Mouse (Mus musculus) kidney, postnatal 36 days (tissue): ENCODE results near the gene Mgmt.

Experiments used
- DNase-seq, 2 experiments: peaks; one replicate each; pipeline ENCODE4 v3.0.0; 2021 to 2022; ENCODE audit warnings: mixed read lengths in 2 of 2

The Mgmt gene

DNA sequence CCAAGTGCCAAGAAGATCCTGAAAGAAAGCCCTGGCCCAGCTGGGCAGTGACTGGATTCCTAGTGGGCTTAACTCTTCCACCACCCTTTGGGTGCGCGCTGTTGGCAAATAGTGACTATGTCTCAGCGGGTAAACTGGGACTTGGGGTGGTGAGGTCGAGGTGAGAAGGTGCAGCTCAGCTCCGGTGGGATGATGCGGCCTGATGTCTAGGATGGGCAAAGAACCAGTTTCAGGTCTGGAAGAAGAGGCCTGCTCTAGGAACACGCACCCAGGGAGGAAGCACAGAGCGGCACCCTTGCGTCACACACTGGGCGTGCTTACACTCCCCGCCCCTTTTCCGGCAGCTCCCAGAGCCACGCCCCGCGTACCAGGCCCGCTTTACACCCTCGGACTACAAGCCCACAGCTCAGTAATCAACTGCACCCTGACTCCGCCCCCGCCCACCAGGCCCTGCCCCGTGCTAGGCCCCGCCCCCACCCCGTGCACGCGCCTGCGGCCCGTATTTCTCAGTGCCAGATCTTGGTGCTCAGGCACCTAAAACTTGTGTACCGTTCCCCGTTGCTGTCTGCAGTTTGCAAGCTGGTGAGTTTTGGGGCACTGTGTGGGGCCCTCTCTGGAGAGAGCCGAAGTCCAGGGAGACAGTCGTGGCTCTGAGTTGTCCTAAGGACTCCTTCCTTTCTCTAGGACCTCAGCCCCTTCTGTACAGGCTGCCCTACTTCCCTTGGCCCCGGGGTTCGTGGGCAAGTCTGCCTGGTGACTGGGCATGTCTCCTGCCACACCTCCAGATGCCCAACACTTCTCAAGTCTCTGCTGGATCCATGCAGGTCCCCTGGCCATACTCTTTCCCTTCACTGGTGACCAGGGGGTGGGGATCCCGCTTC lies at the start of gene Mgmt:
Gene Mgmt, plus strand, starts transcription at position 509 of the 881 bp plus-strand sequence.
- DNase-seq = peak; percentile 96 to 97

DNA sequence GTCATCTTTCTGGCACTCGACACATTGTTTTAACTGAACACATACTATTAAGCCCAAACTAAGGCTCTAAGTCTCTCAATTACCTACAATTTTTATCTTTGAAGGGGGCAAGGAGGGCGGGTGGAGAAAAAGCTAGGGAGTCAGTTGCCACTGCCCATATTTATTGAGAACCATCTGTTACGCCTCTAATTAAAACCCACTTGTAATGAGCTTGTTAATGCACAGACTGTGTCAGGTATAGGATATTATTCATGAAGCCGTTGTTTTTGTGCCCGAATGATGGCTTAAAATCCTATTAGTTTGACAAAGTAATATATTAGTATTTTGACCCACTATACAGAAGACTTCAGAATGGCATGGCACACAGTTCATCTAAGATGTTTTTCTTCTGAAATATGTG lies 49.6 kb upstream of the Mgmt start:
- no peak for DNase-seq

DNA sequence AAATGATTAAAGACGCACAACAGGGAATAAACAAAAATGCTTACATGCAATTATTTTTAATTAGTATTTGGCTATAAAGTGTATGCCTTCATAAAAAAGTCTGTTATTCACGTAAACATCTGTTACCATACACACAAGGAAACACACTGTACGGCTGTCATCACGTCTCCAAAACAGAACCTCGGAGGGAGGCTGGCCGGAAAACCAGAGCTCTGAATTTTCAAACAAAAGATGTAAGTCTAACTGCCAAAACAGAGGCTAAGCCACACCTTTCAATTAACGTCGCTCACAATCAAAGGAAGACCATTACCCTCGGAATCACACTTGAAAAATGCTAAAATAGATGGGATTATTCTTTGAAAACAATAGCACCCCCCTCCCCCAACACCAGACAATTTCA lies 49.1 kb upstream of the Mgmt start:
- DNase-seq = no peak

DNA sequence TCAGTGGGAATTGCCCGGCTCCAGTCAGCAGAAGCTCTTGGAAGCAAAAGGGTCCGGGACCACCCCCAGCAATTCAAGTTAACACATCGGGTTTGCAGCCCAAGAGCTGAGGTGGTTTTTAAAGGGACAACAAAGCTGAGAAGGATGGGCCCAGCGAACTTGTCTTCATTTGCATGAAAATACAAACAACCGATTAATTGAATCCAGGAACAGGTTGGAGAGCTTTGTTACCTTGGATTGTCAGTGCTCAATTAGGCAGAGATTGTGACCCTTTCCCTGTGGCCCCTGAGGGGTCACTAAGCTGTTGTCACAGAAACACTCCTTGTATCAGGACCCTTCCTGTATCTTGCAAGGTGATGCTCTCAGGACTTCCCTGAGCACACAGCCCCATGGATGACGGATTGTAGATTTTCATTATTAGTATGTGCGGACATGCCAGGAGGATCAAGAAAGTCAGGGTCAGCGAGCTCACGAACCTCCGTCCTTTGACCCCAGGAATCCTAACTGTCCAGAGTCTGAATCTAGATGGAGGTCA lies 48.3 kb upstream of the Mgmt start:
- DNase-seq = no peak

DNA sequence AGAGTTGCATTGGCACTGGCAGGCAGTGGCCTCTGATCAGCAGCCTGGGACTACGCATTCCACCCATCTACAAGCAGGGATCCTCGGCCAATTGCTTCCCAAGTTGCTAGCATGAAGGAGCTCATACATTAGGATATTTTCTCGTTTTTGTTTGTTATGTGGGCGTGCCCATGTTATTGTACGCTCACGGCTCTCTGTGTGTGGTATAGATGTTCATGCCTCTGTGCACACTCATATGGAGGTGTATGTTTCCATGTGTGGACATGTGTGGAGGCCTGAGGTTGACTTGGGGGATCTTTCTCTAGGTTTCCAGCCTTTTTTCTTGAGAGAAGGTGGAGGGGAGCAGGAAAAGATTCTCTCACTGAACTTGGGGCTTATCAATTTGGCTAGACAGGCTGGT lies 46.8 kb upstream of the Mgmt start:
- no peak for DNase-seq

DNA sequence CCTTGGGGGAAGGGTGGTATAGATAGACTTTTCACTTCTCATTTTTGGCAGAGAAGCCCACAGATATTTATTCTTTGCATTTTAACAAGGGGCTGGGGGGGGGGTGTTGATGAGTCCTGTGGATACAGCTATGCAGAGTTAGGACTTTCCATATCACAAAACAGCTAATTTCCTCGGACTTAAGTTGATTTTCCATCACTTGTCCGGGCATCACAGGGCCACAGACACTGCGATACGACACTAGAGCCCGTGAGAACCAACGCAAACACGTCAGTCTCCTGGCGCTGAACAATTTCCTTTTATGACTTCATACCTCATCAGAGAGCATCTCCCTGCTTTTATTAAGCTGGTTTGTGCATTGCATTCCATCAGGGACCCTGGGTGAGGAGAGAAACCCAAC lies 45.7 kb upstream of the Mgmt start:
- no peak for DNase-seq

DNA sequence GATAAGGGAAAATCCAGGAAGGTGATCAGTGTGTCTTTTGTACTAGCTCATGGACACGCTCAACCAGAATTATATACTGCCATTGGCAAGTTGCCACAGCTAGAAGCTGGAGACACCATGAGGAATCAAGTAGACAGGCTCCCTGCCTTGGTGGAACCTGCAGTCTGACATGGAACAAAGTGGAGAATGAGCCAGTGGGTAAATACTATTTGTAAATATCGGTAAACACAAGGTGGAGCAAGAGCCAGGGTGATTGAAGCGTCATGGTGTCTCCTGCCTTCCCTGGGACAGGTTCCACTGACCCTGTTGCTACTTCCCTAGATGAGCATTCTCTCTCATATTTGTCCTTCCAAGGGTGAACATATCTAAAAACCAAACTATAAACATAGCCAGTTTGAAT lies 44.6 kb upstream of the Mgmt start:
- no peak for DNase-seq

DNA sequence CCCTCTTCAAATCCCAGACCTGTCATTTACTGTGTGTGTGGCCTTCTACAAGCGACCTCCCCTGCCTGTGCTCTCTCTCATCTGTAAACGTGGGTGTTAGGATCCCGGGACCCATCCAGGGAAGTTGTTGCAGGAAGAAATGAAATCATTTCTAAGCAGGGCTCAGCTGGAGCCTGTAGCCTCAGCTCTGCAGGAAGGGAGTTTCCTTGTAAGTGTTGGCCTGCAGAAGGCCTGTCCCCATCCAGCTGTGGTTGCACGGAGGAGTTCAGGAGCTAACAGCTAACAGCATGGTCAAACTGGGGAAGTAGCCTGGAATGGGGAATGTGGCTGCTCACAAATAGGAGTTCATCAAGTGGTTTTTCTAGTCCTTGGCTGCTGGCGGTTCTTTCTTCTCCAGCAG lies 44.1 kb upstream of the Mgmt start:
- DNase-seq = peak; percentile 5

DNA sequence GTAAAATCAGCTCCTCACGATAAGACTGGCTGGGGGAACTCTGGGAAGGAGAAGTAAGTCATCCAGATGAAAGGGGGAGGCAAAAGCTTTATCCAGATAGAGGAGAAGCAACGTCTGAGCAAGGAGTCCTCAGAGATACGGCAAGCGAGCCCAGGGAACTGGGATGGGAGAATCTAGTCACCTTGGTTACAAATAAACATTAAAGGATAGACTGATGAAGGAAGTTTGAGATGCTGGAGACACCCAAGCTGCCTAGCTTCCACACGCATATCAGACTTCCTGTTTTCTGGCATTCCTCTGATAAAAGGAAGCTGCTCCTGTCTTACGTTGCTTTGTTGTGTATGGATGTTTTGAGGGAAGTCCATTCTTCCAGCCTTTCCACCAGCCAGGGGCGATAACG lies 42.5 kb upstream of the Mgmt start:
- no peak for DNase-seq

DNA sequence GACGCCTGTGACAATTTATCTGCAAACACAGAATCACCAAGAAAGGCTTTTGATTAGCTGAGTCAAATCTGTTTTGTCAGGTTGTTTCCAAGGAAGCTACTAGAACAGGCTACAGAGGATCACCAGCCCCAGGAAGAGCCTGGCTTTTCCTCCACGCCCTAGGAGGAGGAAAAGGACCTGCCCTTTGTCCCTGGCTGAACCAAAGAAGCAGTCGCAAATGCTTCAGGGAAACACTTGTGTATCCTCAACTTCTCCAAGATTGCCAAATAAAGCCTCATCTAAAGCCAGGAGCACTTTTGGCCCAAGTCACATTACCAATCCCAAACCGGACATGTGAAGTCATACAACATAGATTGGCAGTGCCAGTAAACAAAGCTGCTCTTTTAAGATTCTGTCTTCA lies 41.7 kb upstream of the Mgmt start:
- peak; percentile 10 to 16 for DNase-seq

DNA sequence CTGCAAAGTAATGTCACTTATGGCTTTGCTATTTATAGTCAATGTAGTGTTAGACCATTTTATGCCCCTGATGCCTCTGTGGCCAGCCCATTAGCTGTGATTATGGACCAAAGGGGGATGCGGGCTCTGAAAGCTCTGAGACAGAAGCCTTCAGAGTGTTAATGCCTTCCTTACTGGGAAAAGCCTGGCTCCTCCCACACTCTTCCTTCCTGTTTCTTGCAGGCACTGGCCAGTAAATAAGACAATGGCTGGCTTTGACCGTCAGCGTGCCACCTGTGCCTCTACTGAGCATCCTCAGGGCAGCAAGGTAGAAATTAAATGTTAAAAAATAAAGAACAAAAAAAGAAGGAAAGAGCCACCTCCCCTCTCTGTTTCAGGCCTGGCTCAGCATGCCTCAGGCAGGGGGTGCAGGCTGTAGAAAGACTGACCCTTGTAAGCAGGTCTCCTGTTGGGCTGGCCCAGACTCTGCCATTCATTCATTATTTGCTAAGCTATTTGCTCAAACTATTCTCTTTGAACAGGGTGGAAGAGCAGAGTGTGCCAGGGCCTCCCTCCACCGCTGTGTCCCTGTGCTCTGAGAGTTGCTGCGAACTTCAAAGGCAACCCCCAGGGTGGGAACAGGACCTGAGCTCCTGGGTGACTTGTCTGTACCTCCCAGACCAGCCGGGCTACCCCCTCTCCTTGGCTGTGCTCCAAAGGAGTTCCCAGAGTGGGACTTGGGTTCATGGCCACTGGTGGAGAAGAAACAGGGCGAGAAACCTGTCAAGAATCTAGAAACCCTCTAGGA lies 29.5 kb upstream of the Mgmt start:
- DNase-seq = peak in 1 of 2 experiments; percentile 13

DNA sequence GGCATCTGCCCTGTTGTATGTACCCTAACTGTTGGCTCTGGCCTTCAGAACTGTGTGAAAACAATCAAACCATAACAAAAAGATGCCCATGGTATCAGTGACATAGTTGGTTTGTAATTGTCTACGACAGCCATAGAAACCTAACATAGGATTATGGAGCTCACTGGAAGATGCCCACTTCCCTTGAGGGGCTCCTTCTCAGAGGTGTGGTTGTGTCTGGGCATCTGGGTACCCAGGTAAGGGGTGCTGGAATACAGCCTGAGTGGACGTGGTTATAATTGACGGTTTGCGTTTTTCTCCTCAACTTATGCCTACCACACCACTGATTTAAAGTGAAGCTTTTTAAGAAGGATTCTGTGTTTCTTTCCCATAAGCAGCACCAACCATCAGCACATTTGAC lies 28.5 kb upstream of the Mgmt start:
- no peak for DNase-seq

DNA sequence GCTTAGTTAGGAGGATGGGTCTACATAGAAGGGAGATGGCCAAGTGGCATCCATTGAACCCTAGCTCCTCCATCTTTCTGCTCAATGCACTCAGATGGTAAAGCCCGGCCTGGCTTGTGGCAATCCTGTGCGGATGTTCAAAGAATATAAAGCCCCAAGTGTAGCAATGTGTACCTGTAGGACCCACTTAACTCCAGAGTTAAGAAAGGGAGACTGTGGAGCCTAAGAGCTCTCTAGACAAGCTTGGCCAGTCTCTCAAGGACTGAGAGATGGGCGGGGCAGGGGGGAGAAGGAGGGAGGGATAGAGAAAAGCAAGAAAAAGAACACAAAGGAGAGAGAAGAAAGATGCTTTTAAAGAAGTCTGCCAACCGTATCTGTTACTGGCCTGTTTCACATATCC lies 27.9 kb upstream of the Mgmt start:
- no peak for DNase-seq

DNA sequence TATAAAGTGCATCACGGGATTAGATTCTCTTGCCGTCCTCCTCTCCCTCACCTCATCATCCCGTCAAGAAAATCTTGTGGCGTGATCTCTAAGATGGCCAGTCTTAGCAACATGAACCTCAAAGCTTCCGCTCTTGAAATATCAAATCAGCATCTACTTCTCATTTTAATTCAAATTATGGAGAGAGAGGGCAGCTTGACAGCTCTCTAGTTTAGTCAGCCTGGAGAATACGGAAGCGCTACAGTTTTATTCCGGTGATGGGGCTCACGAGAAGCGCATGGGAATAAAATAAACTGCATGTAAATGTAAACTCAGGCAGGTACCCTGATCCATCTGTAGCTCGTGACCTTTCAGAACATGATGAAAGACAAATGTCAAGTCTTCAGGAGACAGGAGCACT lies 22.9 kb upstream of the Mgmt start:
- no peak for DNase-seq

DNA sequence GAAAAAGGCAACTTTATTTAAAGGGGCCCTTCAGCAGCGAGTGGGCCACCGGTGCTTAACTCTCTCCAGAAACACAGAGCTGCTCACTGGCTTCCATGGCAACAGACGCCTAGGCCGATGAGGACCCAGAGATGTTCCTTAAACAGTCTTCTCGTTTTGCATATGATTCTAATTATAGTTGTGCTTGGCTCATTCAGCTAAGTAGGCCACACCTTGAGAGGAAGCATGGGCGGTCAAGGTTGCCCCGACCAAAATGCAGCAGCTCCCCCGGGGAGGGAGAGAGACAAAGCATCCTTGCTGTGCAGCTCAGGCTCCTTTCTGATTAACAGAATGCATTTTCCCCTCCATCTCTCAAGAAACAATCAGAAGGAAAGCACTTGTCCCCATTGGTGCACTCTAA lies 22.4 kb upstream of the Mgmt start:
- DNase-seq = no peak

DNA sequence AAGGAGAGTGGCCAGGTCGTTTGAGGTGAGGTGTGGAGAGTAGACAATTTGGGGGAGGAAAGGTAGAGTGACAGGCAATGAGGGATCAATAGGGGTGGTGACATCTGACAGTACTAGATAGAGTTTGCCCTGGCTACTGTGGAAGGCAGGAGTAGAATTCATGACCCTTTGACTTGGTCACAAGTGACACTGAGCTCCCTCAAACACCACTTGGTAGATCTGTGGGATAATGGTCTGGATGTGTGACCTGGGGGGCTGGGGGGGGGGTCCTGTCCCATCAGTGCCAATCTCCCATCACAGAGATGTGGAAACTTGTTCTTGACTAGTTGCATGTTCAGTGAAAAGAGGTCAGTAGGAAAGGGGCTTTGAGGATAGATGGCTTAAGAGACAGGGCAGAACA lies 20.0 kb upstream of the Mgmt start:
- DNase-seq = no peak

DNA sequence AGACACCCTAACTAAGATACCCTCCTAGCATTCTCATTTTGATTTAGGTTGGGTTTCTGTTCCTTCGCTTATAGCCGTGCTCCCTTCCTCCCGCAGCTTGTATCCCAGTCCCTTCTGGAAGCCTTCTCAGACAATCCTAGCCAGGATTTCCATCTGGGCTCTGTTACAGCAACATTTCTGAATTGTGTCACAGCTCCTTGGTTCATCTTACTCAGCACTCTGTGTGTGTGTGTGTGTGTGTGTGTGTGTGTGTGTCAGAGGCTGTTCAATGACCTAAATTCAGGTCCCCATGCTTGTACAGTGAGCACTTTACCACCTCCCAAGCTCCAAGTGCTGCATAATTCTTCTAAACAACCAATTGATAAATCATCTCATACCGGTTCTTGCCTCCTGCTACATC lies 14.0 kb upstream of the Mgmt start:
- no peak for DNase-seq

DNA sequence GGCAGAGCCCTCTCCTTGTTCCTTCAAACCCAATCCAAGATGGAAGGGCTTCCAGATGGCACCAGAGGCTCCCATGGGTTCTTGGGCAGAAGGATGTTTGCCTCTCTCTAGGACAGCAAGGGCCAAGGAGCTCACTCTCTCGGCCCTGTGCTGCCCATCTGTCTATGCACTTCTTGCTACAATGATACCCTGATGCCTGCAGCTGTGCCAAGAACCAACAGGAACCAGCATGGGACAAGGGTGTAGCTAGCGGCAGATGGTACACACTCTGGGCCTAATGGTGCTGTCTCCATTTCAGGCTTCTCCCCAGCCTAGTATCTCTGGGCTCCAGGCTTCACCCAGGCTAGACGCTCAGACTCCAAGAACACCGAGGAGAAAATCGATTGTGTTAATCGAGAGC lies 6.3 kb upstream of the Mgmt start:
- DNase-seq = no peak

DNA sequence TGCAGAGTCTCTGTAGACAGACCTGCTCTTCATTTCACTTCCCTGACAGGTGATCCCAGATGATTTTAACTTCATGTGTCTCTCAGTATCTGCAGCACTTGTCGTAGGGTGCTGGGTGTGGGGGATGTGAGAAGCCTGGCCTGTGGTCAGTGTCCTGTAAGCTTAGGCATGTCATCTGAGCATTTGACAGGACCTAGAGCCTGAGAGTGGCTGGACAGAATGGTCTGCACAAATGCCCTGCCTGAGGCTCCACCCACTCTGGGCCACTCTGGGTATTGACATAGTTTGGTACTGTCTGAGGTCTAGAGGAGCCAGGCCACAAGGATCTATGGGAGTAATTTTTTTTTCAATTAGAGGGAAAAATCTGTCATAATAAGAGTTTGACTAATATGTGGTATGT lies 942 bp downstream of the Mgmt start:
- DNase-seq = peak in 1 of 2 experiments; percentile 11

DNA sequence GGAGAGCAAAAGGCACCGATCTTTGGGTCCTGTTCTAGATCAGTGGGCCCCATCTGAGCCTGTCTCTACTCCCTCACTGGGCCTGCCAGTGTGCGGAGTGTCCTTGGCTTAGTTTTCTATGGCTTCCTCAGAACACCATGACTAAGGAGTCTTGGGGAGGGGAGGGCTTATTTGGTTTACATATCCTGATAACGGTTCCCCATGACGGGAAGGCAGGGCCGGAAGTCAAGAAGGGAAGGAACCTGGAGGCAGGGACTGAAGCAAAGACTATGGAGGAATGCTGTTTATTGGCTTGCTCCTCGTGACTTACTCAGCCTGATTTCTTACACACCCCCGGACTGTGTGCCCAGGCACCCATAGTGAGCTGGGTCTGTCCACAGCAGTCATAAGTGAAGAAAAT lies 1.4 kb downstream of the Mgmt start:
- DNase-seq = no peak

DNA sequence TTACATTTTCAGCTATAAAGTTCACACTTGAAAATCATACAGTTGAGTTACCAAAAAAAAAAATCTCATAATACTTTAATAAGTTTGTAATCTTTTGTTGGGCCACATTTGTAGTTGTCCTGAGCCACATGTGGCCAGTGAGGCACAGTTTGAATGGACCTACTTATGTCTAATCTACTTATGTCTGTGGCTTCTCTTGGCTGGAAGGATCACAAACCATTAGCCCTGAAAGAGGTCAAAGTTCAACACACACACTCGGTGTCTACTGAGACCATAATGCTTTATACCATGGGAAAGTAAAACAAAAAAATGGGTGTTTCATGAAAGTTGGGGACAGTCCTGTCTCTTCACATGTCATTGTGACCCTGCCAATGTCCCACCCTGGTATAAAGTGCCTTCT lies 3.1 kb downstream of the Mgmt start:
- DNase-seq = no peak

DNA sequence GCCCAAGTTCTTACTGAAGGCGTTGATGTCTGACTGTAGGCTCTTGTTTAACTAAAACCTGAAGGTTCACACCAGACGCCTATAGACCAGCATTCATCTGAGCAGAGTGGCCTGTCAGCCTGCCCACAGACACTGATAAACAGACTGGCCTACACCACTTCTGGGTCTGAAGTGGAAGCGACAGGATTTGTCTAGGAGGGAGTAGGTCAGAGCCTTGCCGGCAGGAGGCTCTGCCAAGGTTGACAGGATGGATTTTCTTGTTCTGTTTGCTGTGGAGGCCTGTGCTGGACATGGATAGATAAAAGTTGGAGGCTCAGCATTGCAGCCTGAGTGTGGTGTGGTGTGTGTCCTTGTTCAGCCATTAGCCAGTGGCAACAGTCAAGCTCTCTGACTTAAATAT lies 3.6 kb downstream of the Mgmt start:
- no peak for DNase-seq

DNA sequence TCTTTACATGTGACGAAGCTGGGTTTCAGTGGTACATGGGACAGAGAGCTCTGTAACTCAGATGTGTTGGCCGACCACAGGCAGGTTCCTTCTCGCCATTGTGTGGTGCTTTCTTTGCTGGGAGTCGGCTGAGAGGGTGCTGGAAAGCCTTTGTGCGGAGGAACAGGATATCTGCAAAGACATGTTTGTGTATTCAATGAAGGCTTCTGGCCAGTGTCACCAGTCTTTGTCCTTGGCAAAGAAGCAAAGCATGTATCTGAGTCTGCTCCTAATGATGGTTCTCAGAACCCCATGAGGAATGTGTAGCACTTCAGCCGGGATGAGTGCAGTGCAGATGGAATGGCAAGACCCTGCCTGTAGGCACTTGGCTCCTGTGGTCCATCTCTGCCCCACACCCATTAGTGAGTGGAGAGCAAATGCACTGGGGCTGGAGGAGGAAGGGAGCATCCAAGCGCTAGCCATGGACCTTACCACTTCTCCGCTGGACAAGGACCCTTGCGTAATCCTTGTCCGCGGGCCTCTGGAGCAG lies 14.3 kb downstream of the Mgmt start:
- DNase-seq = no peak

DNA sequence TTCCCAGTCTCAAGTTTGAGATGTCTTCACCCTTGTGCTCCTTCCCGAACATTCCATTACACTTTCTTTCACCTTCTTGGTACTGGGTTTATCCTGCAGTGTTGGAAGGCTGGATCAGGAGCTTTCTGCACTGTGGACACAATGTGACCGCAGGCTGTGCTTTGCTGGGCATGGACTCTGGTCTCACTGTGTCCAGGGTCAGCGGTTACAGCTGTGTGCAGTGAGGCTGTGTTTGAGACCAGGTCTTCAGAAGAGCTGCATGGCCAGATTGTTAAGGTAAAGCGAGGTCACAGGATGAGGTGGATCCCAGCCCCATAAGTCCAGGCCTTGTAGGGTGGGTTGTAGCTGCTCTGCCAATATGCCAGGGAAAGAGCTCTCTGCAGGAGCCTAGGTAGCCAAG lies 18.5 kb downstream of the Mgmt start:
- peak; percentile 66 to 76 for DNase-seq
